Comparison of ENCODE assay signal across 9 mouse cellular contexts in genomic region chr2:144009081-144009480, GRCm38 (mm10). TPM values are rescaled to one million over a fixed set of nuclear protein-coding genes. Genes with fewer than 3 reads are reported as not detected.
A peak's percentile ranks its signal among the peaks of the same experiment; 100 is the strongest.
DNase-seq lines count a peak whose midpoint lies in the region; ATAC-seq and TF ChIP-seq lines count a peak whose summit lies in the region.
"Had no signal": no experiment of that assay in that cellular context is flagged by ENCODE, and none has a peak within 500 bp of the region (broad histone marks: within the 10 kb centered on the region; RNA-seq: fewer than 3 reads in every experiment).

No protein-coding gene starts in this region.

- no peaks in the 10 kb centered on the region for H3K9me3 ChIP-seq in forebrain, embryonic 10.5 days
- H3K9me3 ChIP-seq in forebrain, embryonic 16.5 days (ENCODE audit: control insufficient read depth, low read length): no peaks in the 10 kb centered on the region
- H3K9me3 ChIP-seq in neural tube, embryonic 12.5 days: no peaks in the 10 kb centered on the region
- no peaks in the 10 kb centered on the region for H3K9me3 ChIP-seq in liver, embryonic 13.5 days (replicated peaks)
- no peaks in the 10 kb centered on the region for H3K9me3 ChIP-seq in stomach, postnatal 0 days (ENCODE audit: control insufficient read depth, low read length)

- peak overlapping the region; percentile 85; the same call in 1 of the 2 replicates for H3K4me3 ChIP-seq in forebrain, embryonic 10.5 days
- H3K4me3 ChIP-seq in forebrain, embryonic 16.5 days (replicated peaks; ENCODE audit: low read length): no peak overlapping the region
- H3K4me3 ChIP-seq in neural tube, embryonic 12.5 days: no peak overlapping the region
- H3K4me3 ChIP-seq in liver, embryonic 13.5 days (replicated peaks): peak overlapping the region; percentile 97
- H3K4me3 ChIP-seq in stomach, postnatal 0 days (ENCODE audit: low read depth, low read length): peak overlapping the region; percentile 95

- no peak for DNase-seq in forebrain, embryonic 10.5 days (ENCODE audit: extremely low spot score, low spot score)
- DNase-seq in neural tube, embryonic 10.5 days (ENCODE audit: extremely low spot score, low spot score): no peak
- no peak for DNase-seq in liver, embryonic 13.5 days
- no peak for DNase-seq in stomach, postnatal 0 days (ENCODE audit: low spot score)
- DNase-seq in retina, embryonic 14.5 days (ENCODE audit: low spot score): no peak
- no peak for DNase-seq in spleen, postnatal 4 days (ENCODE audit: low spot score in 2 of 2)

- no peak for TF ChIP-seq EP300 in stomach, postnatal 0 days (optimal IDR thresholded peaks at IDR 0.05)

- no peaks in the 10 kb centered on the region for H3K27me3 ChIP-seq in forebrain, embryonic 10.5 days (ENCODE audit: poor library complexity, severe bottlenecking)
- no peaks in the 10 kb centered on the region; the same call in 1 of the 2 replicates for H3K27me3 ChIP-seq in forebrain, embryonic 16.5 days (replicated peaks; ENCODE audit: control insufficient read depth, insufficient read depth, low read length)
- no peaks in the 10 kb centered on the region for H3K27me3 ChIP-seq in neural tube, embryonic 12.5 days (replicated peaks)
- no peaks in the 10 kb centered on the region for H3K27me3 ChIP-seq in liver, embryonic 13.5 days
- H3K27me3 ChIP-seq in stomach, postnatal 0 days (ENCODE audit: control insufficient read depth, insufficient read depth, low read length): no peaks in the 10 kb centered on the region

- H3K27ac ChIP-seq in forebrain, embryonic 10.5 days: no peak overlapping the region
- H3K27ac ChIP-seq in forebrain, embryonic 16.5 days (ENCODE audit: low read length): no peak overlapping the region
- no peak overlapping the region for H3K27ac ChIP-seq in neural tube, embryonic 12.5 days
- peak overlapping the region; percentile 51 for H3K27ac ChIP-seq in liver, embryonic 13.5 days
- H3K27ac ChIP-seq in stomach, postnatal 0 days (replicated peaks): peak overlapping the region; percentile 19; the same call in 1 of the 2 replicates

- H3K36me3 ChIP-seq in forebrain, embryonic 10.5 days (replicated peaks): no peaks in the 10 kb centered on the region; the same call in 1 of the 2 replicates
- H3K36me3 ChIP-seq in forebrain, embryonic 16.5 days (ENCODE audit: control insufficient read depth, insufficient read depth): no peaks in the 10 kb centered on the region
- H3K36me3 ChIP-seq in neural tube, embryonic 12.5 days: no peaks in the 10 kb centered on the region
- peaks cover 6% of the 10 kb centered on the region; the same call in 1 of the 2 replicates for H3K36me3 ChIP-seq in liver, embryonic 13.5 days
- no peaks in the 10 kb centered on the region for H3K36me3 ChIP-seq in stomach, postnatal 0 days (ENCODE audit: control insufficient read depth, insufficient read depth, low read length)

- H3K4me1 ChIP-seq in forebrain, embryonic 10.5 days: peaks cover 17% of the 10 kb centered on the region
- peaks cover 11% of the 10 kb centered on the region for H3K4me1 ChIP-seq in forebrain, embryonic 16.5 days (replicated peaks; ENCODE audit: control insufficient read depth, insufficient read depth, low read length)
- H3K4me1 ChIP-seq in neural tube, embryonic 12.5 days: 0 out of 2 replicates have a peak, but pooled peaks cover 14% of the 10 kb centered on the region
- H3K4me1 ChIP-seq in liver, embryonic 13.5 days (replicated peaks): peaks cover 72% of the 10 kb centered on the region
- H3K4me1 ChIP-seq in stomach, postnatal 0 days (replicated peaks; ENCODE audit: control insufficient read depth, insufficient read depth): peaks cover 7% of the 10 kb centered on the region; the same call in 1 of the 2 replicates

- no peak overlapping the region for H3K4me2 ChIP-seq in forebrain, embryonic 16.5 days (ENCODE audit: low read length)
- peak overlapping the region; percentile 72 for H3K4me2 ChIP-seq in neural tube, embryonic 12.5 days (replicated peaks)
- H3K4me2 ChIP-seq in liver, embryonic 13.5 days: peak overlapping the region; percentile 98
- peak overlapping the region; percentile 82 for H3K4me2 ChIP-seq in stomach, postnatal 0 days (replicated peaks; ENCODE audit: low read depth)

- 86% methylated on average over 1 of the region's 1 CpGs for WGBS in forebrain, embryonic 10.5 days
- 91% methylated on average over 1 of the region's 1 CpGs for WGBS in forebrain, embryonic 16.5 days
- WGBS in neural tube, embryonic 12.5 days: 92% methylated on average over 1 of the region's 1 CpGs
- 54% methylated on average over 1 of the region's 1 CpGs for WGBS in liver, embryonic 13.5 days (ENCODE audit: insufficient replicate concordance)
- 53% methylated on average over 1 of the region's 1 CpGs for WGBS in stomach, postnatal 0 days

- H3K9ac ChIP-seq in forebrain, embryonic 16.5 days (replicated peaks; ENCODE audit: low read depth, low read length): no peak overlapping the region
- H3K9ac ChIP-seq in neural tube, embryonic 12.5 days: no peak overlapping the region
- peak overlapping the region; percentile 92 for H3K9ac ChIP-seq in liver, embryonic 13.5 days
- H3K9ac ChIP-seq in stomach, postnatal 0 days (ENCODE audit: low read length): no peak overlapping the region

- TF ChIP-seq CTCF in stomach, postnatal 0 days (IDR thresholded peaks at IDR 0.05; ENCODE audit: low read depth): no peak

- no peak for ATAC-seq in forebrain, embryonic 16.5 days
- ATAC-seq in neural tube, embryonic 12.5 days (ENCODE audit: low FRiP score, low read depth): no peak
- ATAC-seq in liver, embryonic 13.5 days (ENCODE audit: low read depth): no peak
- no peak for ATAC-seq in stomach, postnatal 0 days (ENCODE audit: low FRiP score, low TSS enrichment)

RNA-seq across cellular contexts. Expression of gene Rrbp1, which starts 2.0 kb away (rescaled TPM):
- polyA plus RNA-seq in forebrain, embryonic 10.5 days (2016; fragmentation: Nextera tagmentation; extraction: Ambion mirVana): 44.6 and 47.5 TPM in 2 replicates
- polyA plus RNA-seq in forebrain, embryonic 16.5 days (2015; fragmentation: Nextera tagmentation; extraction: Ambion mirVana): 19.8 and 20.8 TPM in 2 replicates
- 42.7 and 48.6 TPM in 2 replicates for polyA plus RNA-seq in neural tube, embryonic 12.5 days (2016; fragmentation: Nextera tagmentation; extraction: Ambion mirVana)
- 48.3 and 49.7 TPM in 2 replicates for polyA plus RNA-seq in liver, embryonic 13.5 days (2015; fragmentation: Nextera tagmentation; extraction: Ambion mirVana)
- 61.0 and 69.0 TPM in 2 replicates for polyA plus RNA-seq in stomach, postnatal 0 days (2015; fragmentation: Nextera tagmentation; extraction: Ambion mirVana)

RNA-seq across cellular contexts. Expression of gene Banf2, which starts 23.8 kb away (rescaled TPM):
- not detected in 2 replicates for polyA plus RNA-seq in forebrain, embryonic 10.5 days (2016; fragmentation: Nextera tagmentation; extraction: Ambion mirVana)
- not detected in 2 replicates for polyA plus RNA-seq in forebrain, embryonic 16.5 days (2015; fragmentation: Nextera tagmentation; extraction: Ambion mirVana)
- polyA plus RNA-seq in neural tube, embryonic 12.5 days (2016; fragmentation: Nextera tagmentation; extraction: Ambion mirVana): not detected in 2 replicates
- polyA plus RNA-seq in liver, embryonic 13.5 days (2015; fragmentation: Nextera tagmentation; extraction: Ambion mirVana): not detected in 2 replicates
- polyA plus RNA-seq in stomach, postnatal 0 days (2015; fragmentation: Nextera tagmentation; extraction: Ambion mirVana): not detected in 2 replicates
- polyA plus RNA-seq: C2C12 had no signal

Comparison
In these comparisons a context has a peak if more than half of its experiments do, and no peak if none do; other contexts are left out.
1. H3K4me3 ChIP-seq: peak in forebrain, embryonic 10.5 days (single experiment), liver, embryonic 13.5 days (single experiment) and stomach, postnatal 0 days (single experiment); none in forebrain, embryonic 16.5 days (single experiment) and neural tube, embryonic 12.5 days (single experiment).
2. H3K27ac ChIP-seq: peak in liver, embryonic 13.5 days (single experiment) and stomach, postnatal 0 days (single experiment); none in forebrain, embryonic 10.5 days (single experiment), forebrain, embryonic 16.5 days (single experiment) and neural tube, embryonic 12.5 days (single experiment).